Mouse (Mus musculus) embryonic fibroblast, embryonic 13.5 days (primary cell): ENCODE measurements around the gene Sfxn2.

Experiments
- CTCF ChIP-seq: IDR thresholded peaks from 2 replicates; pipeline ENCODE4 v1.5.1; 2011; ENCODE audit warnings: mild to moderate bottlenecking, control low read depth, low read length, moderate library complexity, borderline replicate concordance; ENCODE audit not compliant: insufficient read depth
- POLR2A ChIP-seq: IDR thresholded peaks from 2 replicates; pipeline ENCODE4 v1.6.1; 2011; ENCODE audit warnings: low read depth, mild to moderate bottlenecking, control low read depth, low read length, moderate library complexity

GRCm38 (mm10) chr19:46527632-46528528 lies 45.3 kb upstream of the Sfxn2 start:
- TF ChIP-seq CTCF (no peak), POLR2A (no peak)
